Mouse (Mus musculus): ENCODE data around the gene Wwtr1. TPM values are rescaled to one million over a fixed set of nuclear protein-coding genes. Genes with fewer than 3 reads are reported as not detected.

Wwtr1 gene
- total and polyA plus RNA-seq, 2 experiments = 4.9 to 11.9 TPM

DNA sequence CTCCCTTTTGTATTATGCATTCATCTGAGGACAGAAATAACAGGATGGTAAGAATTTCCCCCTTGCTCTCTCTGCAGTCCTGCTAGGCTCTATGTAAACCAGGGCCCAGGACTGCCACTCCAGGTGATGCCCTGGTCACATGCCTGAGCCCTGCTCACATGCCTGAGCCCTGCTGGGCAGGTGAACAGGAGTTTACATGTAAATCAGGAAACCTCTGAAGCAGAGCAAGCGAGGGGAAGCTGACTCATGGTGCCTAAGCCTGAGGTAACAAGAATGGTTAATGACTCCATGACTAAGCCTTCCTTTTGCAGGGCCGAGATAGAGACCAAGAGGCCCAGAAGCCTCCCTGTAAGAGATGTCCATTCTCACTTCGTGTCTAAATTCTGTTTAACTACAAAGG is 20.1 kb downstream of the Wwtr1 start:
- TF ChIP-seq CTCF (IDR thresholded peaks at IDR 0.05; ENCODE audit: low read depth, low read length) (no peak), POLR2A (IDR thresholded peaks at IDR 0.05; ENCODE audit: extremely low read depth, insufficient read depth, low read length) (no peak)
- H3K27ac ChIP-seq (replicated peaks; ENCODE audit: insufficient read depth, low read depth, low read length) = no peak overlapping the region
- H3K4me3 ChIP-seq (ENCODE audit: insufficient read depth, low read depth, low read length) = no peak overlapping the region
- peaks cover 30% of the 10 kb centered on the region for H3K79me2 ChIP-seq (ENCODE audit: control insufficient read depth, insufficient read depth, low read length)
- H3K4me1 ChIP-seq (ENCODE audit: control insufficient read depth, insufficient read depth, low read length) = no peaks in the 10 kb centered on the region
- H3K36me3 ChIP-seq (ENCODE audit: control insufficient read depth, insufficient read depth, low read length) = peaks cover 3% of the 10 kb centered on the region; the same call in 1 of the 2 replicates
- H3K9ac ChIP-seq (ENCODE audit: low read depth, low read length) = no peak overlapping the region
- 59% methylated on average over 3 of the region's 3 CpGs for WGBS
- DNase-seq (ENCODE audit: extremely low read depth, low read depth, low spot score) = no peak
- H3K27me3 ChIP-seq (ENCODE audit: control insufficient read depth, insufficient read depth, low read length) = no peaks in the 10 kb centered on the region

- TF ChIP-seq CTCF (IDR thresholded peaks at IDR 0.05; ENCODE audit: low read depth, low read length) = no peak
- TF ChIP-seq POLR2A (IDR thresholded peaks at IDR 0.05; ENCODE audit: extremely low read depth, insufficient read depth, low read length) = no peak
- Histone ChIP-seq H3K9ac (ENCODE audit: low read depth, low read length) (no peak overlapping the region), H3K36me3 (ENCODE audit: control insufficient read depth, insufficient read depth, low read length) (0 out of 2 replicates have a peak, but pooled peaks cover 1% of the 10 kb centered on the region), H3K4me1 (ENCODE audit: control insufficient read depth, insufficient read depth, low read length) (no peaks in the 10 kb centered on the region), H3K79me2 (ENCODE audit: control insufficient read depth, insufficient read depth, low read length) (peaks cover 30% of the 10 kb centered on the region), H3K4me3 (ENCODE audit: insufficient read depth, low read depth, low read length) (no peak overlapping the region), H3K27ac (replicated peaks; ENCODE audit: insufficient read depth, low read depth, low read length) (no peak overlapping the region), H3K27me3 (ENCODE audit: control insufficient read depth, insufficient read depth, low read length) (no peaks in the 10 kb centered on the region)
- 88% methylated on average over 3 of the region's 3 CpGs for WGBS
- no peak for DNase-seq (ENCODE audit: extremely low read depth, low read depth, low spot score)
Measured at GRCm38 (mm10) chr3:57554890-57555239, 20.8 kb downstream of the Wwtr1 start.

DNA sequence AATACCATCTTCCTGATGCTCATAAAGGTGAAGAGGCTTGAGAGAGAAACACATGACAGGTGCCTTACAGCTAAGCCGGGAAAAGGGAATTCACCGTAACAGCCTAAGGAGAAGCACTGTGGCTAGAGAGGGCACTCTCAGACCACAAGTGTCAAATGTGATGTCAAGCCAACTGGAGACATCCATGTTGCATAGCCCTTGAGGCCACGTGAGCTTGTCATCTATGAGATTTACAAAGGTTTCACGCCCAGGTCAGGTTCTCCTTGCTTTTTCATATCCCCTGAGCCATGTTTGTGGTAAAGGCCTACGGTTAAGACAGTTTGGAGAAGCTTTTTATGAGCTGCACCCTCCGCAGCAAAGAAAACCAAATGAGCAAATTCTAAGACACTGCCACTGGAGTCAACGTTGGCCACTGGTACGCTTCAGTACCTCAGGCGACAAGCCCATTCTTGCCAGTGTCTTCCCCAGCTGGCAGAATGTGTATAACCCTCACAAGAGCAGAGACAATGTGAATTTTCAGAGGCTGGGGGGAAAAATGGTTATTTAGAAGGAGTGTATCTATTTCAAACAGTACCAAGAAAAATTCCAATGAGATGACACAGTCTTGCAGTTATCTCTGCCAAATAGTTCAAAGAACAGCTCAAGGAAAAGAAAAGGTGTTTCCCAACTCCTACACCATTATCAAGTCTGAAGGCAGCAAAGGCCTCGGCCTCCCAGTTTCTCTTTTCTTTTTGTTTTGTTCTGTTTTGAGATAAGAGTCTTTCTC is 21.4 kb downstream of the Wwtr1 start:
- no peak overlapping the region for H3K9ac ChIP-seq (ENCODE audit: low read depth, low read length)
- TF ChIP-seq POLR2A (IDR thresholded peaks at IDR 0.05; ENCODE audit: extremely low read depth, insufficient read depth, low read length) = no peak
- no peaks in the 10 kb centered on the region for H3K36me3 ChIP-seq (ENCODE audit: control insufficient read depth, insufficient read depth, low read length)
- H3K4me3 ChIP-seq (ENCODE audit: insufficient read depth, low read depth, low read length) = no peak overlapping the region
- no peaks in the 10 kb centered on the region for H3K27me3 ChIP-seq (ENCODE audit: control insufficient read depth, insufficient read depth, low read length)
- 93% methylated on average over 10 of the region's 10 CpGs for WGBS
- H3K4me1 ChIP-seq (ENCODE audit: control insufficient read depth, insufficient read depth, low read length) = no peaks in the 10 kb centered on the region
- peaks cover 29% of the 10 kb centered on the region for H3K79me2 ChIP-seq (ENCODE audit: control insufficient read depth, insufficient read depth, low read length)
- no peak overlapping the region for H3K27ac ChIP-seq (replicated peaks; ENCODE audit: insufficient read depth, low read depth, low read length)
- no peak for DNase-seq (ENCODE audit: extremely low read depth, low read depth, low spot score)

- Histone ChIP-seq H3K27ac (replicated peaks; ENCODE audit: insufficient read depth, low read depth, low read length) (no peak overlapping the region), H3K9ac (ENCODE audit: low read depth, low read length) (no peak overlapping the region), H3K27me3 (ENCODE audit: control insufficient read depth, insufficient read depth, low read length) (no peaks in the 10 kb centered on the region), H3K4me3 (ENCODE audit: insufficient read depth, low read depth, low read length) (no peak overlapping the region), H3K79me2 (ENCODE audit: control insufficient read depth, insufficient read depth, low read length) (peaks cover 22% of the 10 kb centered on the region; the same call in 1 of the 2 replicates), H3K36me3 (ENCODE audit: control insufficient read depth, insufficient read depth, low read length) (no peaks in the 10 kb centered on the region), H3K4me1 (ENCODE audit: control insufficient read depth, insufficient read depth, low read length) (no peaks in the 10 kb centered on the region)
- WGBS = 73% methylated on average over 5 of the region's 5 CpGs
- DNase-seq (ENCODE audit: extremely low read depth, low read depth, low spot score) = peak; percentile 40
- TF ChIP-seq POLR2A (IDR thresholded peaks at IDR 0.05; ENCODE audit: extremely low read depth, insufficient read depth, low read length) (no peak), CTCF (IDR thresholded peaks at IDR 0.05; ENCODE audit: low read depth, low read length) (no peak)
Measured at GRCm38 (mm10) chr3:57553108-57553507, 22.6 kb downstream of the Wwtr1 start.

GRCm38 (mm10) chr3:57551210-57551609 is 24.5 kb downstream of the Wwtr1 start:
- Histone ChIP-seq H3K4me1 (ENCODE audit: control insufficient read depth, insufficient read depth, low read length) (no peaks in the 10 kb centered on the region), H3K36me3 (ENCODE audit: control insufficient read depth, insufficient read depth, low read length) (no peaks in the 10 kb centered on the region), H3K9ac (ENCODE audit: low read depth, low read length) (no peak overlapping the region), H3K79me2 (ENCODE audit: control insufficient read depth, insufficient read depth, low read length) (peaks cover 16% of the 10 kb centered on the region; the same call in 1 of the 2 replicates), H3K27me3 (ENCODE audit: control insufficient read depth, insufficient read depth, low read length) (no peaks in the 10 kb centered on the region), H3K4me3 (ENCODE audit: insufficient read depth, low read depth, low read length) (no peak overlapping the region), H3K27ac (replicated peaks; ENCODE audit: insufficient read depth, low read depth, low read length) (no peak overlapping the region)
- DNase-seq (ENCODE audit: extremely low read depth, low read depth, low spot score) = no peak
- TF ChIP-seq CTCF (IDR thresholded peaks at IDR 0.05; ENCODE audit: low read depth, low read length) = no peak
- TF ChIP-seq POLR2A (IDR thresholded peaks at IDR 0.05; ENCODE audit: extremely low read depth, insufficient read depth, low read length) = no peak
- WGBS = 85% methylated on average over 2 of the region's 2 CpGs

DNA sequence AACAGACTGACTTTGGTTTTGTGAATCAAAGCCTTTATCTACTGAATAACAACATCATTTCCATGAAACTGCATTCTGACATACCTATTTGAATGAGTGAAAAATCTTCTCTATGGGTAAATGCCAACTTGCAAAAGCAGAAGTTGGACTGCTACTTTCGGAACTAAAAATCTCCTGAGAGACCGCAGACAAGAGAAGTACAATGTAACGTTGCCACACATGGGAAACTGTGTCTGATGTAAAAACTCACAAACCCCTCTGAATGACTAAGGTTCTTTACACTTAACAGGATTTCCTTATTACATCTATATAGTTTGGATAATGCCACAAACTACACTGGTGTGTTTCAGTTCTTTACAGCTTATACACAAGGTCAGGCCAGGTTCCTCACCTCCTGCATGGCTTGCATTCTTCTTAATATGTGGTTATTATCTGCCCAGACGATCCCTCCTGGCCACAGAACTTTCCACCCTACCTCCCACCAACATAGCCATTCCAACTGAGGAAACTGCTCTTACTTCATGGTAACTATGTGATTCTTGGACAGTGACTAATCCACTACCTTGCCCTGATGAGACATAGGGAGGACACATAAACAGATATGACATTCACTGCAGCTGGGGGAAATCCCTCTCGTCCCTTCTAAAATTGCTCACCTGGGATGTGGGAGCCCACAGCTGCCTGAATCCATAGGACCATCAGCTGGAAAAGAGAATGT is 25.1 kb downstream of the Wwtr1 start:
- 85% methylated on average over 5 of the region's 5 CpGs for WGBS
- Histone ChIP-seq H3K79me2 (ENCODE audit: control insufficient read depth, insufficient read depth, low read length) (peaks cover 13% of the 10 kb centered on the region; the same call in 1 of the 2 replicates), H3K36me3 (ENCODE audit: control insufficient read depth, insufficient read depth, low read length) (no peaks in the 10 kb centered on the region), H3K4me3 (ENCODE audit: insufficient read depth, low read depth, low read length) (no peak overlapping the region), H3K4me1 (ENCODE audit: control insufficient read depth, insufficient read depth, low read length) (no peaks in the 10 kb centered on the region), H3K27ac (replicated peaks; ENCODE audit: insufficient read depth, low read depth, low read length) (no peak overlapping the region), H3K27me3 (ENCODE audit: control insufficient read depth, insufficient read depth, low read length) (no peaks in the 10 kb centered on the region), H3K9ac (ENCODE audit: low read depth, low read length) (no peak overlapping the region)
- no peak for TF ChIP-seq POLR2A (IDR thresholded peaks at IDR 0.05; ENCODE audit: extremely low read depth, insufficient read depth, low read length)
- no peak for TF ChIP-seq CTCF (IDR thresholded peaks at IDR 0.05; ENCODE audit: low read depth, low read length)
- DNase-seq (ENCODE audit: extremely low read depth, low read depth, low spot score) = no peak

Measured in liver, adult 2 months (tissue).